Mouse (Mus musculus) liver, embryonic 13.5 days (tissue): Measurements from ENCODE around the gene Zfyve28. TPM values are rescaled to one million over a fixed set of nuclear protein-coding genes. Genes with fewer than 3 reads are reported as not detected.

ENCODE experiments used
- ATAC-seq: fragments of 200-750 bp; cut with Nextera tagmentation; 2 replicates; pipeline ENCODE4 v1.8.0; 2017; ENCODE audit warnings: low read depth, mild to moderate bottlenecking, moderate number of reproducible peaks, moderate library complexity
- DNase-seq: peaks from one replicate; pipeline ENCODE4 v3.0.0; 2022
- H3K27ac ChIP-seq: fragments of 300-500 bp; sonication (generic); 2 replicates; pipeline ENCODE4 v1.5.1; 2015; ENCODE audit warnings: moderate library complexity, mild to moderate bottlenecking, inconsistent platforms
- H3K27me3 ChIP-seq: fragments of 300-500 bp; sonication (generic); 2 replicates; pipeline ENCODE4 v1.6.1; 2015; ENCODE audit warnings: mild to moderate bottlenecking, inconsistent platforms
- H3K36me3 ChIP-seq: fragments of 300-500 bp; sonication (generic); 2 replicates; pipeline ENCODE4 v1.6.1; 2015; ENCODE audit warnings: mild to moderate bottlenecking, inconsistent platforms
- H3K4me1 ChIP-seq: fragments of 300-500 bp; sonication (generic); replicated peaks from 2 replicates; pipeline ENCODE4 v1.6.1; 2015; ENCODE audit warnings: inconsistent platforms
- H3K4me2 ChIP-seq: fragments of 300-500 bp; sonication (generic); 2 replicates; pipeline ENCODE4 v1.6.1; 2015; ENCODE audit warnings: inconsistent platforms, mild to moderate bottlenecking, moderate library complexity
- H3K4me3 ChIP-seq: fragments of 300-500 bp; sonication (generic); replicated peaks from 2 replicates; pipeline ENCODE4 v1.5.1; 2015; ENCODE audit warnings: mild to moderate bottlenecking, inconsistent platforms
- H3K9ac ChIP-seq: fragments of 300-500 bp; sonication (generic); 2 replicates; pipeline ENCODE4 v1.6.1; 2015; ENCODE audit warnings: mild to moderate bottlenecking, inconsistent platforms
- H3K9me3 ChIP-seq: fragments of 300-500 bp; sonication (generic); replicated peaks from 2 replicates; pipeline ENCODE4 v1.6.1; 2016; ENCODE audit warnings: inconsistent platforms
- WGBS: fragments of 180-500 bp; shearing (Covaris S2); methylation state at CpG from one replicate; pipeline ENCODE4 v1.1.7; 2015; ENCODE audit not compliant: insufficient replicate concordance; 5-methylcytosine and 5-hydroxymethylcytosine counted together
- polyA plus RNA-seq: library from polyadenylated mRNA; unstranded; fragments of >200 nt; fragmentation: Nextera tagmentation; extraction: Ambion mirVana; gene quantifications from 2 replicates; pipeline ENCODE4 v1.2.1, GENCODE M21; 2015

Gene Zfyve28
- polyA plus RNA-seq, 1 experiment from 2014 or later: 0.02 TPM

DNA sequence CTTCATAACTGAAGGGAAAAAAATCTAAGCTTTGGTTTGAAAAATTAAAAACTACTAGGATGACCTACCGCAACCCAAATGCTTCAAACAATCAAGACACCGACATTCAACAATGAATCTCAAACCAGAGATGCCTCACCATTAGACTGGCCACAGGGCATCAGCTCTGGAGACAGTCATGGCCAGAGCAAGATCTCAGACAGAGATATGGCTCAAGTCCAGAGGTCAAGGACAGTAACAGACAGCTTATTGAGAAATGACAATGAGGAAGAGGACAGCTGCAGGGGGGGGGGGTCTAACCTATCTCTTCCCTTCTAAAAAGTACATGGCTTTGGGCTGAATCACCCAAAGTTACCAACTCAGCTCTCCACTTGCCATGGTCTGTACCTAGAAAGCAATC, 3.0 kb downstream of the Zfyve28 start:
- Histone ChIP-seq H3K36me3 (no peaks in the 10 kb centered on the region), H3K9me3 (no peaks in the 10 kb centered on the region), H3K9ac (no peak overlapping the region), H3K4me3 (no peak overlapping the region), H3K27me3 (peaks cover 66% of the 10 kb centered on the region), H3K4me2 (no peak overlapping the region), H3K4me1 (peaks cover 24% of the 10 kb centered on the region), H3K27ac (no peak overlapping the region)
- ATAC-seq (no peak), DNase-seq (no peak)
- WGBS: 65% methylated on average over 2 of the region's 2 CpGs

DNA sequence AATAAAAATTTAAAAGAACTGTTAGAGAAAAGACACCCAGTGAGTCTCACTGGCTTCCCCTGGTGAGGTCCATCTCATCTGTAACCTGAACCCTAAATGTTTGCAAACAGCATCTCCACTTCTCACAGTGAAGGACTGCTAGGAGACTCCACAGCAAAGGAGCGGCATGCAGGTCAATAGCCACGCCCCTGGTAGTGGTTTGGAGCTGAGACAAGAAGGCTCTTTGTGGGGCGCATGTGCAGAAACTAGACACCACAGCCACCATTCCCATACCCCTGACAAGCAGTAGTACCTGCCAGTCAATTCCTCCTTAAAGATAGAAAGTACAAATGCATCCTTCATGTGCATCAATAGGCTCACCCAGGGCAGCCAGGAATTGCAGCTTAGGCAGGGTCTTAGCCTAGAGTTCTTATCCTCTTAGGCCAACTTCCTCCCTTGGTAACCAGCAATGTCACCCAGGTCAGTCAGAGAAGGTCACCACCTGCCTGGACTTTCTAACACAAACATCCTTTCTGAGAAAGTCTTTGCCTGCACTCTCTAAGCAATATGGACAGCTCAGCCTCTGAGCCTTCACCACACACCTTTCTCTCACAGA, 4.0 kb downstream of the Zfyve28 start:
- Histone ChIP-seq H3K27me3 (peaks cover 59% of the 10 kb centered on the region), H3K4me3 (no peak overlapping the region), H3K4me2 (no peak overlapping the region), H3K4me1 (peaks cover 24% of the 10 kb centered on the region), H3K27ac (no peak overlapping the region), H3K9me3 (no peaks in the 10 kb centered on the region), H3K9ac (no peak overlapping the region), H3K36me3 (no peaks in the 10 kb centered on the region)
- ATAC-seq: no peak
- 29% methylated on average over 3 of the region's 3 CpGs for WGBS
- no peak for DNase-seq

DNA sequence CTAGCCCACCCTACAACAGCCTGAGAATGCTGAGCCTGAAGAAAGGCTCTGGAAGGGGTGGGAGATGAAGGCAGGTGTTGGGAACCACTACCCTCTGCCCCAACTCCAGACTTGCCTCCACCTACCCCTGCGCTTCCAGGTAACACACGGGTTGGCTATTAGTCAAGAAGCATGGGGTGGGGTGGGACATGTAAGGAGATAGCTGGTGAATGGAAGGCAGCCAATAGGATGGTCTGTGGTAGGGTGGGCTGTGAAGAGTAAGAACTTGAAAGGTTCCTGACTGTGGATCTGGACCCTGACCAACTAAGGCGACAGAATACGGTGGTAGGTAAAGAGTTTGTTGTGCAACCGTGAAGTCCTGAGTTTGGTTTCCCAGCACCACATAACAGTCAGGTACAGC, 4.9 kb downstream of the Zfyve28 start:
- no peak overlapping the region for H3K4me2 ChIP-seq
- WGBS: 48% methylated on average over 5 of the region's 5 CpGs
- no peak for DNase-seq
- H3K36me3 ChIP-seq: no peaks in the 10 kb centered on the region
- H3K4me3 ChIP-seq: no peak overlapping the region
- H3K9ac ChIP-seq: no peak overlapping the region
- H3K4me1 ChIP-seq: peaks cover 20% of the 10 kb centered on the region
- H3K27me3 ChIP-seq: peaks cover 50% of the 10 kb centered on the region
- no peak for ATAC-seq
- H3K27ac ChIP-seq: no peak overlapping the region
- H3K9me3 ChIP-seq: no peaks in the 10 kb centered on the region

DNA sequence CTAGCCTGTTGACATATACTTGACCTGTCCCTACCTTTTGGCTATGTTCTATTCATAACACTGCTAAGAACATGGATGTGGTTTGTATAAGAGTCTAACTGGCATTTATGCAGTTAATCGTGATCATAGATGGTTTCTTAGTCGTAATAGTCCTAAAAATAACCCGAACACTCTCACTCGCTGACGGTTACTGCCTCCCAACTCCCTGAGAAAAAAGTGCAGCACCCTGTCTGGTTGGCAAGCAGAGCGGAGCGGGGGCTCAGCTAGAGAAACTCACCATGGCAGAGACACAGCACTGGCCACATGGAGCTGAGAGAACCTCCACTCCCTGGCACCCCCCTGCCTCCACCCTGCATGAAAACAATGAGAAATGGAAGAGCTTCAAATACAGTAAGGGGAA, 7.3 kb downstream of the Zfyve28 start:
- H3K4me3 ChIP-seq: no peak overlapping the region
- no peaks in the 10 kb centered on the region for H3K36me3 ChIP-seq
- ATAC-seq (no peak), DNase-seq (no peak)
- no peak overlapping the region for H3K9ac ChIP-seq
- H3K4me2 ChIP-seq: no peak overlapping the region
- 48% methylated on average over 7 of the region's 7 CpGs for whole genome bisulfite sequencing
- no peak overlapping the region for H3K27ac ChIP-seq
- no peaks in the 10 kb centered on the region for H3K9me3 ChIP-seq
- H3K27me3 ChIP-seq: peaks cover 26% of the 10 kb centered on the region
- no peaks in the 10 kb centered on the region; the same call in 1 of the 2 replicates for H3K4me1 ChIP-seq

DNA sequence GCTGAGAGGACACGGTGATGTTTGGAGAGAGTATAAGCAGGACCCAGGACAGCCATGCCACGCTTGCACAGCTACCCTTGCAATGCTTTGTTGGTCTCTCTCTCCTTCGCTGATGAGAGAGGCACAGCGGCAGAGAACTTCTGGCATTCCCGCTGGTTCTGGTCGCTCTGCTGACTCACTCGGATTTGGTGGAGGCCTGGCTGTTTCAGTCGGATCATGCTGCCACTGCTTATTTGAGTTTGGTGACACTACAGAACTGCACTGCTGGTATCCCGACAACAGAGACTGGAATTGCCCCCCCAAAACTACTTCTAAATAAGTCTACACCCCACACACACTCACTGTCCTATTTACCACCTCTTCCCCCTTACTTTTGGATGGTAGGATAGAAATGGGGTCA, 9.0 kb downstream of the Zfyve28 start:
- Histone ChIP-seq H3K4me2 (no peak overlapping the region), H3K4me3 (no peak overlapping the region), H3K9ac (no peak overlapping the region), H3K9me3 (no peaks in the 10 kb centered on the region), H3K36me3 (no peaks in the 10 kb centered on the region), H3K27ac (no peak overlapping the region), H3K27me3 (peaks cover 12% of the 10 kb centered on the region; the same call in 1 of the 2 replicates), H3K4me1 (no peaks in the 10 kb centered on the region)
- ATAC-seq (no peak), DNase-seq (no peak)
- WGBS: 69% methylated on average over 9 of the region's 9 CpGs

DNA sequence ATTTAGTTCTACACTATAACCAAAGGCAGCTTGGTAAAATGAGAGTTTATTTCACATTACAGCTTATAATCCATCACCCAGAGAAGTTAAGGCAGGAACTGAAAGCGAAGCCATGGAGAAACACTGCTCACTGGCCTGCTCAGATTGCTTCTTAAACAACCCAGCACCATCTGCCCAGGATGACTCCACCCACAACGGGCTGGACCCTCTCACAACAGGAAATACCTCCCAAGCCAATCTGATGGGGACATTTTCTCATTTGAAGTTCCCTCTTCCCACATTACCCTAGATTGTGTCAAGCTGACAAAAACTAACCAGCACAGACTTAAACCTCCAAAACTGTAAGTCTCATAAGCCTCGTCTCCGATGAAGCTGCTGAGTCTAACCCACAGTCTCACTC, 10.2 kb downstream of the Zfyve28 start:
- ATAC-seq (no peak), DNase-seq (no peak)
- no peaks in the 10 kb centered on the region for H3K9me3 ChIP-seq
- H3K4me2 ChIP-seq: no peak overlapping the region
- no peak overlapping the region for H3K27ac ChIP-seq
- WGBS: 36% methylated on average over 4 of the region's 4 CpGs
- H3K4me3 ChIP-seq: no peak overlapping the region
- H3K27me3 ChIP-seq: peaks cover 7% of the 10 kb centered on the region; the same call in 1 of the 2 replicates
- no peaks in the 10 kb centered on the region for H3K36me3 ChIP-seq
- no peak overlapping the region for H3K9ac ChIP-seq
- no peaks in the 10 kb centered on the region for H3K4me1 ChIP-seq

DNA sequence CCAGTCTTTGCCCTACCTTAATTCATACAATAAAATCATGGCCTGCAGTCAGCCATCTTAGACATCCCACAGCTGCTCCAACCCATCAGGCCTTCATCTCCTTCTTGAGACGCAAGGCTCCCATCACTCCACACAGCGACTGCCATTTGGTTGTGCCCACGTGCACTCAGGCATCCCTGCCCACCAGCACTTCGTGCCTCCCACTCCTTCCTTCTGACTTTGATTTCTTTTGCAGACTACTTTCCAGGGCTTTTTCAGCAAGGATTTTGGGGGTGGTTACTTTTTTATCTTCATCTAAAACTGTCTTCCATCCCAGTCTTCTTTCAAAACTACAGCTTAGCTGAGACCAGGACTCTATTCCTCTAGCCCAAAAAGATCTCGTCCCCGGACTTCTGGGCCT, 11.5 kb downstream of the Zfyve28 start:
- no peaks in the 10 kb centered on the region for H3K9me3 ChIP-seq
- DNase-seq: no peak
- 66% methylated on average over 6 of the region's 6 CpGs for WGBS
- ATAC-seq: no peak
- H3K4me2 ChIP-seq: no peak overlapping the region
- H3K36me3 ChIP-seq: no peaks in the 10 kb centered on the region
- no peaks in the 10 kb centered on the region for H3K4me1 ChIP-seq
- no peak overlapping the region for H3K27ac ChIP-seq
- peaks cover 3% of the 10 kb centered on the region; the same call in 1 of the 2 replicates for H3K27me3 ChIP-seq
- no peak overlapping the region for H3K9ac ChIP-seq
- no peak overlapping the region for H3K4me3 ChIP-seq

DNA sequence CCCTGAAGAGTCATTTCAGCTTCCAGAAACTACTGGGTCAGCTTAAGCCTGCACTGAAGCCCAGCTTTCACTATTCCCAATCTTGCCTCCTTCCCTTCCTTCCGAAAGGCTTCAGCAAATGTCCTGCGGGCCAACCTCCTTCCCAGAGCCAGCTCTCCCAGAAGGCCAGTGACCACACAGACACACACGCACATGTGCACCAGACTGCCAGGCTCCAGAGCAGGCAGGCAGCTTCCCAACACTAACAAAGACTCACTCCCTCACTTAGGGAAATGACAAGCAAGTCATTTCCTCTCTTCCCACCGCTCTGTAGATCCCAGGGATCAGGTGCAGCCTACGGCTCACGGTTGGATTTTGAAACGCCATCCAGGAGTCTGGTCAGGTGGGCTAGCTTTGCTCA, 12.1 kb downstream of the Zfyve28 start:
- DNase-seq (no peak), ATAC-seq (no peak)
- H3K4me3 ChIP-seq: no peak overlapping the region
- H3K27ac ChIP-seq: no peak overlapping the region
- H3K4me1 ChIP-seq: 0 out of 2 replicates have a peak, but pooled peaks cover under 1% of the 10 kb centered on the region
- H3K4me2 ChIP-seq: no peak overlapping the region
- H3K27me3 ChIP-seq: peaks cover 3% of the 10 kb centered on the region; the same call in 1 of the 2 replicates
- 60% methylated on average over 7 of the region's 7 CpGs for WGBS
- no peaks in the 10 kb centered on the region for H3K9me3 ChIP-seq
- H3K9ac ChIP-seq: no peak overlapping the region
- no peaks in the 10 kb centered on the region for H3K36me3 ChIP-seq

DNA sequence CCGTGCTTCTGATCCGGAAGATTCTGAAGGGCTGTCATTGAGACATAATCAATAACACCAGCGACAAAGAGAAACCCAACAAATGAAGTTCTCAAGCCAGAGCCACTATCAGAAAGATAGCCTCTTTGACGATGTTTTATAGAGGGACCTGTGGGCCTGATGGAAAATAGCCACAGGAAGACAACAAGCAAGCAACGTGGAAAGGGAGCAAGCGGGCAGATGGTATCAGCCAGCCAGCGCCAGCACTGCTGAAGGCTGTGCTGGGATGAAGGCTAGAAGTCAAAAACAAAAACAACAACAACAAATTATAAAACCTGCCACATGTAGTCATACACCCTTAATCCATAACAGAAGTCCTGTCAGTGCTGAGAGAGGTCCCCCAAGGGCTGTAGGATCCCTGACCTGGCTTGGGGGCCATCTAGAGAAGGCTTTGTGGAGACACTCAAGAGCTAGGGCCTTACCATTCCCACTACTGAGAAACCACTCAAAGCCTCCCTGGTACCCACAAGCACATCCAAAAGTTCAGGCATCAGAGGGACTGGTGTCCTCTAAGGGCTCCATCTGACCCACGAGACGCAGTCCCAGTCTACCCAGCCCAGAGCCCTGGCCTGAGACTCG, 13.5 kb downstream of the Zfyve28 start:
- Histone ChIP-seq H3K4me3 (no peak overlapping the region), H3K27ac (no peak overlapping the region), H3K27me3 (peaks cover 2% of the 10 kb centered on the region; the same call in 1 of the 2 replicates), H3K9ac (no peak overlapping the region), H3K36me3 (no peaks in the 10 kb centered on the region), H3K4me1 (peaks cover 14% of the 10 kb centered on the region), H3K4me2 (no peak overlapping the region), H3K9me3 (no peaks in the 10 kb centered on the region)
- DNase-seq: no peak
- ATAC-seq: no peak
- whole genome bisulfite sequencing: 69% methylated on average over 10 of the region's 10 CpGs

DNA sequence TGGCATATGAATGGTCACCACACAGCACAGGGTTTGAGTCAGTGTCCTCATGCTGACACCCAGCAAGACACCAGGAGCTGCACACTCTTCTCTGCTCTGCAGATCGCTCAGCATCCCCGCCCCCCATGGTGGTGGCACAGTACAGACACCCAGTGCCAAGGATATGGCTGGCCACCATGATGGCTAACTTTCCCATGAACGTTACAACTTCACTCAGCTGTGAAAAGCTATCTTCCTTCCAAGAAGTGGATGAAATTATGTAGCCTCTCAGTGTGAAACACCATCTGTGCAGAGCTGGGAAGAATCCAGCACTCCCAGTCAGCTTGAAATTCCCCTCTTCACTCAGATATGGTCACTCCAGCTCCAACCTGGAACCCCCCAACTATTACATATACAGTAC, 14.0 kb downstream of the Zfyve28 start:
- no peaks in the 10 kb centered on the region for H3K27me3 ChIP-seq
- WGBS: 61% methylated on average over 3 of the region's 3 CpGs
- no peaks in the 10 kb centered on the region for H3K36me3 ChIP-seq
- peaks cover 19% of the 10 kb centered on the region for H3K4me1 ChIP-seq
- no peak overlapping the region for H3K4me3 ChIP-seq
- H3K9me3 ChIP-seq: no peaks in the 10 kb centered on the region
- DNase-seq: no peak
- H3K27ac ChIP-seq: no peak overlapping the region
- no peak overlapping the region for H3K9ac ChIP-seq
- H3K4me2 ChIP-seq: no peak overlapping the region
- no peak for ATAC-seq

DNA sequence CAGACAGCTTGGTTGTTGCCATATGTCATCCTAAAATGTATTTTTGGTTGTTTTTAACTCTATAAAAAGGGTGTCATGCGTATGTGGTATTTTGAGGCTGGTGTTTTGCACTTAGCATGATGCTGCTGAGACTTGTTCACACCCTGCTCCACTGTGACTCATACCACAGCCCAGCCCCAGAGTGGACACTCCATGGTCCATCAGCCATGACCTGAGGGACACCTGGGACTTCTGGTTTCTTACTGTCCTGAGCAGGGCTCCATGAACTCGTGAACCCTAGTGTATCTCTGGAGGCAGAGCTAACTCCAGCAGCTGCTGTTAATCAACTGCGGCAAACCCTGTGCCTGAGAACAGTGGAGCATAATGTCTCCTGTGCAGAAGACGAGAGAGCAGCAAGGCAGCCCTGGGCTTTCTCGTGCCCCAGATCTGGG, 15.0 kb downstream of the Zfyve28 start:
- Histone ChIP-seq H3K4me2 (no peak overlapping the region), H3K9ac (no peak overlapping the region), H3K9me3 (no peaks in the 10 kb centered on the region), H3K4me1 (peaks cover 22% of the 10 kb centered on the region), H3K27me3 (no peaks in the 10 kb centered on the region), H3K4me3 (no peak overlapping the region), H3K27ac (no peak overlapping the region), H3K36me3 (no peaks in the 10 kb centered on the region)
- DNase-seq (no peak), ATAC-seq (no peak)
- WGBS: 69% methylated on average over 5 of the region's 5 CpGs

DNA sequence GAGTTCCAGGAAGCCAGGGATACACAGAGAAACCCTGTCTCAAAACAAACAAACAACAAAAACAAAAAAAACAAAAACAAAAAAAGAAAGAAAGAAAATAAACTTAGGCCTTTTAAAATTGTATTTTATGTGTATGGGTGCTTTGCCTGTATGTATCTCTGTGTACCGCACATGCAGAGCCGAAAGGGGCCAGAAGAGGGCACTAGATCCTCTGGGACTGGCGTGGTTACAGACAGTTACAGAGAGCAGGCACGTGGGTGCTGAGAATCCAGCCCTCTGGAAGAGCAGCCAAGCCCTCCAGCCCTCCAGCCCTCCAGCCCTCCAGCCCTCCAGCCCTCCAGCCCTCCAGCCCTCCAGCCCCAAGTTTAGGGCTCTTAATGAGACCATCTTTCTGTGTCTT, 16.5 kb downstream of the Zfyve28 start:
- peaks cover 22% of the 10 kb centered on the region for H3K4me1 ChIP-seq
- no peaks in the 10 kb centered on the region for H3K27me3 ChIP-seq
- no peak overlapping the region for H3K27ac ChIP-seq
- no peak overlapping the region for H3K4me2 ChIP-seq
- 14% methylated on average over 4 of the region's 4 CpGs for WGBS
- DNase-seq: peak; percentile 34
- H3K4me3 ChIP-seq: no peak overlapping the region
- no peak overlapping the region for H3K9ac ChIP-seq
- H3K36me3 ChIP-seq: no peaks in the 10 kb centered on the region
- ATAC-seq: no peak
- no peaks in the 10 kb centered on the region for H3K9me3 ChIP-seq
